Mouse (Mus musculus) heart, embryonic 11.5 days (tissue): ENCODE measurements around the gene Cfb. TPM values are rescaled to one million over a fixed set of nuclear protein-coding genes. Genes with fewer than 3 reads are reported as not detected.

Source experiments
- ATAC-seq: fragments of 200-750 bp; cut with Nextera tagmentation; replicated peaks from 2 replicates; pipeline ENCODE4 v1.8.0; 2017; ENCODE audit warnings: moderate library complexity; ENCODE audit not compliant: insufficient number of reproducible peaks, low FRiP score, low TSS enrichment
- H3K27ac ChIP-seq: fragments of 300-500 bp; sonication (generic); 2 replicates; pipeline ENCODE4 v1.5.1; 2014; ENCODE audit warnings: mild to moderate bottlenecking, low read depth, low read length
- H3K27me3 ChIP-seq: fragments of 300-500 bp; sonication (generic); 2 replicates; pipeline ENCODE4 v1.6.1; 2014; ENCODE audit warnings: mild to moderate bottlenecking, low read length, mixed read lengths; ENCODE audit not compliant: control insufficient read depth, insufficient read depth
- H3K36me3 ChIP-seq: fragments of 300-500 bp; sonication (generic); 2 replicates; pipeline ENCODE4 v1.6.1; 2014; ENCODE audit warnings: mild to moderate bottlenecking, low read length, moderate library complexity, mixed read lengths; ENCODE audit not compliant: control insufficient read depth, insufficient read depth
- H3K4me1 ChIP-seq: fragments of 300-500 bp; sonication (generic); 2 replicates; pipeline ENCODE4 v1.6.1; 2014; ENCODE audit warnings: low read length; ENCODE audit not compliant: control insufficient read depth, insufficient read depth
- H3K4me2 ChIP-seq: fragments of 300-500 bp; sonication (generic); 2 replicates; pipeline ENCODE4 v1.6.1; 2014; ENCODE audit warnings: mild to moderate bottlenecking, moderate library complexity
- H3K4me3 ChIP-seq: fragments of 300-500 bp; sonication (generic); 2 replicates; pipeline ENCODE4 v1.5.1; 2014; ENCODE audit warnings: low read depth, low read length
- H3K9ac ChIP-seq: fragments of 300-500 bp; sonication (generic); 2 replicates; pipeline ENCODE4 v1.6.1; 2014; ENCODE audit warnings: mild to moderate bottlenecking, low read depth, low read length, moderate library complexity
- H3K9me3 ChIP-seq: fragments of 300-500 bp; sonication (generic); replicated peaks from 2 replicates; pipeline ENCODE4 v1.6.1; 2016; ENCODE audit warnings: low read length; ENCODE audit not compliant: control insufficient read depth
- WGBS: fragments of 180-500 bp; shearing (Covaris S2); extraction: QIAGEN DNeasy Blood & Tissue Kit; methylation state at CpG from one replicate; pipeline ENCODE4 v1.1.7; 2014; ENCODE audit not compliant: insufficient replicate concordance; 5-methylcytosine and 5-hydroxymethylcytosine counted together
- polyA plus RNA-seq: library from polyadenylated mRNA; unstranded; fragments of >200 nt; fragmentation: Nextera tagmentation; extraction: Ambion mirVana; gene quantifications from 2 replicates; pipeline ENCODE4 v1.2.1, GENCODE M21; 2014

The Cfb gene
- polyA plus RNA-seq, 1 experiment from 2014 or later = 2.5 TPM

DNA sequence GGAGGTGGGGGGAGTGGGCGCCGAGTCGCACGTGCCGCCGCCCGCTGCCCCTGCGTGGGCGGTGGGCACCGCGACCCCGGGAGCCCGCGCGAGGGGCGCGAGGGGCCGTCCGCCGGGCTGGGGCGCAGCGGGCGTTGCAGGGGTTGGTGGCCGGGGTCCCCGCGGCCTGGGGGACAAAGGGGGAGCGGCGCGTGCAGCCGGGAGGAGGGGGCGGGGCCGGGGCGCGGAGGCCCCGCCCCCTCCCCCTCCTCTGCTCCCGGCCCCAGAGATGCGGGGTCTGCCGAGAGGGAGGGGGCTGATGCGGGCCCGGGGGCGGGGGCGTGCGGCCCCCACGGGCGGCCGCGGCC lies 36.4 kb upstream of the Cfb start:
- peak overlapping the region; percentile 78 for H3K4me3 ChIP-seq
- H3K9me3 ChIP-seq = no peaks in the 10 kb centered on the region
- H3K27ac ChIP-seq = peak overlapping the region; percentile 90
- under 1% methylated on average over 16 of the region's 47 CpGs for WGBS
- H3K27me3 ChIP-seq = no peaks in the 10 kb centered on the region
- H3K9ac ChIP-seq = peak overlapping the region; percentile 98
- H3K4me1 ChIP-seq = peaks cover 26% of the 10 kb centered on the region
- H3K4me2 ChIP-seq = peak overlapping the region; percentile 93
- H3K36me3 ChIP-seq = peaks cover 15% of the 10 kb centered on the region
- no peak for ATAC-seq

GRCm38 (mm10) chr17:34898160-34898586 lies 35.9 kb upstream of the Cfb start, which contains the start of the genes C2 and Ehmt2:
TSS of gene C2 (minus strand) at chr17:34898265.
TSS of gene Ehmt2 (plus strand) at chr17:34898469.
- peak within 1 kb of the TSS; percentile 98 for H3K9ac ChIP-seq
- no peak; the same call in 1 of the 2 replicates for ATAC-seq
- H3K4me2 ChIP-seq = peak within 1 kb of the TSS; percentile 93
- H3K36me3 ChIP-seq = peaks cover 13% of the 10 kb centered on the region
- H3K27ac ChIP-seq = peak within 1 kb of the TSS; percentile 90
- WGBS = under 1% methylated on average over 23 of the region's 44 CpGs
- no peaks in the 10 kb centered on the region for H3K27me3 ChIP-seq
- peaks cover 29% of the 10 kb centered on the region for H3K4me1 ChIP-seq
- peak within 1 kb of the TSS; percentile 78 for H3K4me3 ChIP-seq
- H3K9me3 ChIP-seq = no peaks in the 10 kb centered on the region

DNA sequence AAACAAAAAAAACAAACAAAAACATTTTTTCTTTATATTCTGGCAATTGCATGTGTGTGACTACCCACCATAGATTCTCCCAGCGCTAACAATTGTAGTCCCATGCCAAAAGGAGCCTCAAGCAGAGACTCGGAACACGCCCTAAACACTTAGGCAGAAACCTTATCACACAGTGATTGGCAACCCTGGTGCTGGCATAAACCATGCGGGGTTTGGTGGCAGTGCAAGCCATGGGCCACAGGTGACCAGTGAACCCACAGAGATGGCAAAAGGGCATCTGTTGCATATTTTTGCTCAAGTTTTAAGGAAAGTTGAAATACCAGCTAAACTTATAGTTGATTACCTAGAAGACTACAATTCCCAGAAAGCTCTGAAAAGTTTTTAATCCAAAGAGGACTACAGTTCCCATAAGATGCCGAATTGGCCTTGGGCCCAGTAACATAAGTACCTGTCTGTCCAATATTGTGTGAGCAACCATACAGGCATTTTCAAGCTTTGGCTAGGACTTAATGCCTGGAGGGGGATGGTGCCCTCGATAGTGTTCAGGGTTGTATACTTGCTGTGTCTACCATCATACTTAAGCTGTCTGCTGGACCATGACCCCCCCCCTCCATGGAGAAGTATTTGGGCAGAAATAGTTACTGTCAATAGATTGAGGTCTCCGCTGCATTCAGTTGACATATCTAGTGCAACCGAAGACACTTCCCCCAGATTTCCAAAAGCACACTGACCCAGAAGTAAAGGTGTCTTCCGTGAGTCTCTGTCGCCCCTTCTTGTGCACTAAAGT lies 35.2 kb upstream of the Cfb start:
- 10% methylated on average over 10 of the region's 10 CpGs for WGBS

DNA sequence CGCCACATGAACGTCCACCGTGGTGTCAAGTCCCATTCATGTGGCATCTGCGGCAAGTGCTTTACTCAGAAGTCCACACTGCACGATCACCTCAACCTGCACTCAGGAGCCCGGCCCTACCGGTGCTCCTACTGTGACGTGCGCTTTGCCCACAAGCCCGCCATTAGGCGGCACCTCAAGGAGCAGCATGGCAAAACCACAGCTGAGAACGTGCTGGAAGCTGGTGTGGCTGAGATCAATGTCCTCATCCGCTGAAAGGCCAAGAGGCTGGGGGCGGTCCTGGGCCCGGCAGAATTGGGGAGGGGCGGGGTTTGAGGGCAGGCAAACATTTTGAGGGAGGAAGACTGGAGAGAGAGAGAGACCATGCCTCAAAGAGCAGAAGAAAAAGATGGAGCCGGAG lies 34.0 kb upstream of the Cfb start:
- H3K27ac ChIP-seq = no peak overlapping the region
- 84% methylated on average over 17 of the region's 17 CpGs for WGBS
- peaks cover 9% of the 10 kb centered on the region for H3K36me3 ChIP-seq
- H3K4me1 ChIP-seq = peaks cover 29% of the 10 kb centered on the region
- no peaks in the 10 kb centered on the region for H3K27me3 ChIP-seq
- ATAC-seq = no peak
- H3K9me3 ChIP-seq = no peaks in the 10 kb centered on the region
- no peak overlapping the region for H3K9ac ChIP-seq
- no peak overlapping the region for H3K4me3 ChIP-seq
- no peak overlapping the region for H3K4me2 ChIP-seq

More for the DNA sequence above, 35.2 kb upstream of the Cfb start:
- peak overlapping the region; percentile 93 for H3K4me2 ChIP-seq
- H3K27ac ChIP-seq = peak overlapping the region; percentile 90
- ATAC-seq = no peak
- peak overlapping the region; percentile 98 for H3K9ac ChIP-seq
- H3K4me1 ChIP-seq = peaks cover 29% of the 10 kb centered on the region
- peak overlapping the region; percentile 78 for H3K4me3 ChIP-seq
- no peaks in the 10 kb centered on the region for H3K27me3 ChIP-seq
- no peaks in the 10 kb centered on the region for H3K9me3 ChIP-seq
- peaks cover 11% of the 10 kb centered on the region for H3K36me3 ChIP-seq

GRCm38 (mm10) chr17:34895724-34896123 lies 33.4 kb upstream of the Cfb start:
- 93% methylated on average over 15 of the region's 15 CpGs for WGBS
- ATAC-seq = no peak
- Histone ChIP-seq H3K27ac (no peak overlapping the region), H3K27me3 (no peaks in the 10 kb centered on the region), H3K9ac (no peak overlapping the region), H3K4me2 (peak overlapping the region; percentile 92), H3K4me1 (peaks cover 29% of the 10 kb centered on the region), H3K9me3 (no peaks in the 10 kb centered on the region), H3K36me3 (peaks cover 9% of the 10 kb centered on the region), H3K4me3 (peak overlapping the region; percentile 95; the same call in 1 of the 2 replicates)

- peak; percentile 6; the same call in 1 of the 2 replicates for ATAC-seq
- H3K36me3 ChIP-seq = peaks cover 9% of the 10 kb centered on the region
- H3K27me3 ChIP-seq = no peaks in the 10 kb centered on the region
- peak overlapping the region; percentile 95 for H3K4me3 ChIP-seq
- peaks cover 29% of the 10 kb centered on the region for H3K4me1 ChIP-seq
- H3K27ac ChIP-seq = peak overlapping the region; percentile 89
- H3K4me2 ChIP-seq = peak overlapping the region; percentile 92
- WGBS = 10% methylated on average over 51 of the region's 51 CpGs
- H3K9me3 ChIP-seq = no peaks in the 10 kb centered on the region
- peak overlapping the region; percentile 96 for H3K9ac ChIP-seq
These were observed 32.6 kb upstream of the Cfb start for GRCm38 (mm10) chr17:34894801-34895530.

- ATAC-seq = peak; percentile 81
- WGBS = 2% methylated on average over 37 of the region's 51 CpGs
- H3K9me3 ChIP-seq = no peaks in the 10 kb centered on the region
- H3K4me1 ChIP-seq = peaks cover 29% of the 10 kb centered on the region
- H3K9ac ChIP-seq = peak overlapping the region; percentile 96
- peak overlapping the region; percentile 95 for H3K4me3 ChIP-seq
- H3K27ac ChIP-seq = peak overlapping the region; percentile 89
- H3K36me3 ChIP-seq = peaks cover 9% of the 10 kb centered on the region
- no peaks in the 10 kb centered on the region for H3K27me3 ChIP-seq
- peak overlapping the region; percentile 92 for H3K4me2 ChIP-seq
These were observed 31.8 kb upstream of the Cfb start for GRCm38 (mm10) chr17:34894074-34894597.

- peaks cover 9% of the 10 kb centered on the region for H3K36me3 ChIP-seq
- H3K4me3 ChIP-seq = peak overlapping the region; percentile 95
- H3K9me3 ChIP-seq = no peaks in the 10 kb centered on the region
- 0 out of 2 replicates have a peak overlapping the region, but pooled peaks have one; percentile 96 for H3K9ac ChIP-seq
- H3K27ac ChIP-seq = peak overlapping the region; percentile 89
- peak overlapping the region; percentile 92 for H3K4me2 ChIP-seq
- ATAC-seq = no peak
- H3K4me1 ChIP-seq = peaks cover 29% of the 10 kb centered on the region
- WGBS = 75% methylated on average over 12 of the region's 12 CpGs
- no peaks in the 10 kb centered on the region for H3K27me3 ChIP-seq
These were observed 30.9 kb upstream of the Cfb start for GRCm38 (mm10) chr17:34893072-34893824.
